Mouse (Mus musculus) stomach, postnatal 0 days (tissue): ENCODE results near the gene Epo.

ENCODE experiments used
- CTCF ChIP-seq: IDR thresholded peaks from 2 replicates; pipeline ENCODE4 v1.5.1; 2016; ENCODE audit warnings: antibody characterized with exemption, low read depth, mild to moderate bottlenecking, moderate library complexity
- EP300 ChIP-seq: optimal IDR thresholded peaks from 2 replicates; pipeline ENCODE3; 2016; ENCODE audit warnings: antibody characterized with exemption

DNA sequence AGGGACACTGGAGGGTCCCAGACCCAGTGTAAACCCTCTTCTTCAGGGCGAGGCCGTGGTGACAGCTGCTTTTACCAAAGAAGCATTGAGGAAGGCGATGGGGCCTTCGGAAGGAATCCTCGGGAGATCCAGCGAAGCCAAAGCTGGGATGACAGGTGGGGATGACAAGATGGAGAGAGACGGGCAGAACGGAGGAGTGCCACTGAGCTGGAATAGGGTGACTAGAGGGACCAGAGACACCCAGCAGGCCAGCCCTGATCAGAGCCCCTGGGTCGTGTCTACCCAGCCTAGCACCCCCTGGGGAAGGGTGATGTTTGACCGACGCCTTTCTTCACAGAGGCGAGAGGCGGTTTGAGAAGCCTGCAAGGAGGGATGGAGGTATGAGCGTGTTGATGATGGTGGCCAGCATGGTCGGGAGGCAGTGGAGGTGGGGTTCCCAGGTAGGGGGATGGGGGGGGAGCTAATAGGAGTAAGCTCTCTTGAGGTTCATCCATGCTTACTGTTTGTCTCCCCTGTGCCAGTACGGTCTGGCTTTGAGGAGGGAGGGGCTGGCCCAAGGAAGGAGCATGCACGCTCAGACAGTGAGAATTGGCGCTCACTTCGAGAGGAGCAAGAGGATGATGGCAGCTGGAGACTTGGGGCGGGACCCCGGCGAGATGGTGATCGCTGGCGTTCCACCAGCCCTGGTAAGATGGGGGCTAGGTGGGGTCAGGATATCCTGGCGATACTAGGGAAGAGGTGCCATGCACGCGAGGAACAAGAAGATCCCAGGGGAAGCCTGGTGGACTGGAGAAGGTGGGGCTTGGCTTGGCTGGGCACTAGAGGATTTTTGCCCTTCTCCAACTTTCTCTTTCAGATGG is 13.1 kb downstream of the Epo start:
- no peak for TF ChIP-seq CTCF
- TF ChIP-seq EP300: no peak
